Mouse (Mus musculus) B cell, adult 62 days (primary cell): ENCODE data around the gene Rps21. TPM values are rescaled to one million over a fixed set of nuclear protein-coding genes. Genes with fewer than 3 reads are reported as not detected.

Experiments used
- total RNA-seq: library from RNA; stranded (reverse); gene quantifications from 4 replicates; pipeline ENCODE4 v1.2.4, GENCODE M21; 2023

Gene Rps21
- 1,837 to 2,093 TPM (median 2,023 TPM) in 4 replicates for total RNA-seq

DNA sequence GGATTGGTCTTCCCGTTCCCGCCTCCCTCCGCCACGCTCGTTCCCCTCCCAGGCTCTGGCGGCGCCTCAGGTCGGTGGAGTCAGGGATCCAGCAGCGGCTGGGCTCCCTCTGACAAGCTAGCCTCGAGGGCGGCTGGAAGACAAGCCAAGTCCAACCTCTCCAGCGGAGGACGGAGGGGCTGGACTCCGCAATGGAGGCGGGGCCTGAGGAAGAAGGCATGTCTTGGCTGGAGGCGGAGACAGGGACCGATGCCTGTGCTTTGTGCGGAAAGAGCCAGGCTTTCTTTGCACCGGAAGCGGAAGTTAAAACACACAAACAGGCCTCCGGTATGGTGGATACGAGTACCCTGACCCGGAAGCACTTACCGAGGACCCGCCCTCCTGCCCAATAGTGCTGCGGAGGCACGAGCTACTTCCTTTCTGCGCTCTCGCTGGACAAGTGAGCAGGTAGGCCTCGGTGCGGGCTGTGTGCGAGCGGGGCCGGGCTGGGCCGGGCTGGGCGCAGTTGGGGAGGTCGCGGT lies at the start of gene Rps21:
Gene Rps21, plus strand, starts transcription at position 377 of the 521 bp plus-strand sequence.

DNA sequence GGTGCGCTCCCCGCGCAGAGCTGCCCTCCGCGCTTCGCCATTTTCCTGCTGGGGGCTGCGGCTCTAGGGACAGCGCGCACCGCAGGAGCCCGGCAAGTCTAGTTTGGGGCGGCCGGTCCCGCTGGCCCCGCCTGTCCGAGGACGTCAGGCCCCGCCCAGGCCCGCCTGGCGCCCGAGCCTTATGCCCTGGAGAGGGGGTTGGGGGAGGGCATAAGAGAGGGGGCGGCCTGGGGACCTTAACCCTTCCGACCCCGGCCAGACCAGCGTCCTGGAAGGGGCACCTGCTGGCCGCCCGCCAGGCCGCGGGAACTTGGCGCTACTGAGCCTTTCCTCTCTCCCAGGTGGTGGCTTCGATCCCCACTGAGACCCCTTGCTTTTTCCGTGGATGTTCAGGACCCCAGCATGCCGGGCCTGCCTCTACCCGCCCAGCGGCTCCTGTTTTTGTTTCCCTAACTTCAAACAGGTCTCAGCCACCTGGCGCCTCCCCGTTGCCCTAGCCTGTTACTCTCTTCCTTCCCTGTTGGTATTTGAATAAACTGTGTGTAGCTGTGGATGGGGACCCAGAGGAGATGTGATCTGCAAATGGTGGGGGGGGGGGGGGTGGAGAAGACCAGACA lies 31.3 kb upstream of the Rps21 start, which contains the start of gene Lama5:
Gene Lama5, minus strand, starts transcription at position 98 of the 617 bp plus-strand sequence.

DNA sequence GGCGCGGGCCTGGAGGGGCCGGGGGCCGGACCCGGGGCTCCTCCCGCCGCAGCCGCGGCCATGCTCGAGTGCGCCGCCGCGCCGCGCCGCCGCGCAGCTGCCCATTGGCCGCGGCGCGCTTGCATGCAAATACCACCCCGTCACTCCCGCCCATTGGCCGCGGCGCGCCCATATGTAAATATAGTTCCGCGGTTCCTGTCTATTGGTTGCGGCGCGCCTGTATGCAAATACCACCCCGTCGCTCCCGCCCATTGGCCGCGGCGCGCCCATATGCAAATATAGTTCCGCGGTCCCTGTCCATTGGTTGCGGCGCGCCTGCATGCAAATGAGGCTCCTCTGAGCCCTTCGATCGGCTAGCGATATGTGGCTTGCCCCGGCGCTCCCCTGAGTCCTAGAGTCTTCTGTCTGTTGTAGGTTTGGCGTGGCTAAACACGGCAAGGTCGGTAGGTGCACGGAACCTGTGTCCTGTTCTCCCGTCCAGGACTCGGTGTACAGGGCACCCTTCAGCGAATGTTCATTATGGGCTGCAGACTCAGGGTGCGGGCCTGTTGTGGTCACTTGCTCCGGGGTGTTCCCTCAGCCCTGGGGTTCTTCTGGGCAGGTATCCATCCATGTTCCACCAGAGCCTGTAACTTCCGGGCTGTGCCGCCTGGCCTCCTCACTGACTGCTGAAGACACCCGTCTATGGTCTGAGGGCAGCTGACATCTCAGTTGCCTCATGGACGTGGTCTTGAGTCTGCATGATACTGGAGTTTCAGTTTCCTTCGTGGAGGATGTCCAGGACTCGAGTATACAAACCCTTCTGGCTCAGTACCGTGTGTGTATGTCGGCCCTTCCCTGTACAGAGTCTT lies 16.4 kb downstream of the Rps21 start, which contains the start of gene Cables2:
Gene Cables2, minus strand, starts transcription at position 103 of the 851 bp plus-strand sequence.

DNA sequence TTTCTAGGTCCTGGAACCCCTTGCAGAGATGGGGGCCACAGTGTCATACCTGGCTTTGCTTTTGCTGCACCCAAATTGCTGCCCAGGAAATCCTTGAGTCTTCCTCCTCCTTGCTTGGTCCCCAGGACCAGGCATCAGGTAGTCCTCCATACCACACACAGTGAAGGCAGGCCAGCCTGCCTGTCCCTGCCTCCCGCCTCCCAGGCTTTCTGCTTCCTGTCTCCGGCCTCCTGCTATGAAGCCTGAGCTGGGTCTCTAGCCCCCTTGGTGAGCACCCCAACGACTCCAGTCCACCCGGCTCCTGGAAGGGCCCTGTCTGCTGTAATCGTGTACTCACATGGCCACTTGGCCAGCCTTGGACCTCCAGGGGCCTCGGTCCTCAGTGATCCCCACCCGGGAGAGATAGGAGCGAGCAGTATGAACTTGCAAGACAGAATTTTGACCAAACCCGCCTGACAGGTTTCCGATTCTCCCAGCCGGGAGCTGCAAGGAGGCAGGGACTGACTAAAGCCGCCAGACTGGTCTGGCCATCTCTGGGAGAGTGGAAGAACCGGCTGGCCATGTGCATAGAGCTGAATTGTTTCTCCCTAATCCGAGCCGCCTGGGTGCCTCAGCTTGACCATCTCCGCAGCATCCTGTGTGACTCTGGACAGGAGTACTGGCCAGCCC lies 32.4 kb downstream of the Rps21 start, which contains the start of gene Rbbp8nl:
Gene Rbbp8nl, minus strand, starts transcription at position 440 of the 669 bp plus-strand sequence.

Other genes starting within 250 kb of the Rps21 start
- 33.3 to 41.8 TPM (median 40.5 TPM) in 4 replicates for gene Lsm14b, start 232.4 kb upstream of the Rps21 start, total RNA-seq
- 122 to 141 TPM (median 130 TPM) in 4 replicates for gene Psma7, start 214.9 kb upstream of the Rps21 start, total RNA-seq
- 6.1 to 9.2 TPM (median 7.2 TPM) in 4 replicates for gene Ss18l1, start 214.9 kb upstream of the Rps21 start, total RNA-seq
- 15.7 to 18.8 TPM (median 18.5 TPM) in 4 replicates for gene Mtg2, start 186.8 kb upstream of the Rps21 start, total RNA-seq
- gene Hrh3, start 152.9 kb upstream of the Rps21 start, total RNA-seq: not detected in 4 replicates
- gene Osbpl2, start 138.1 kb upstream of the Rps21 start, total RNA-seq: 35.1 to 41.3 TPM (median 37.1 TPM) in 4 replicates
- gene Adrm1, start 85.9 kb upstream of the Rps21 start, total RNA-seq: 96.6 to 111 TPM (median 104 TPM) in 4 replicates
- 0.06 TPM in 1 of 4 replicates, not detected in the others for gene Lama5, start 31.5 kb upstream of the Rps21 start, total RNA-seq
- 66.2 to 79.5 TPM (median 71.5 TPM) in 4 replicates for gene Cables2, start 16.1 kb downstream of the Rps21 start, total RNA-seq
- gene Rbbp8nl, start 32.5 kb downstream of the Rps21 start, total RNA-seq: not detected in 4 replicates
- gene Gata5, start 77.3 kb downstream of the Rps21 start, total RNA-seq: not detected in 4 replicates
- gene Slco4a1, start 198.9 kb downstream of the Rps21 start, total RNA-seq: 26.1 to 34.2 TPM (median 30.7 TPM) in 4 replicates
- not detected in 4 replicates for gene Ntsr1, start 242.6 kb downstream of the Rps21 start, total RNA-seq